Mouse (Mus musculus): ENCODE data around the gene Med12l.
"Not testable (repeated sequence)": the region's sequence is repeated elsewhere in the genome, so short reads cannot be mapped to it uniquely, and the experiment has no call there.

Med12l gene

DNA sequence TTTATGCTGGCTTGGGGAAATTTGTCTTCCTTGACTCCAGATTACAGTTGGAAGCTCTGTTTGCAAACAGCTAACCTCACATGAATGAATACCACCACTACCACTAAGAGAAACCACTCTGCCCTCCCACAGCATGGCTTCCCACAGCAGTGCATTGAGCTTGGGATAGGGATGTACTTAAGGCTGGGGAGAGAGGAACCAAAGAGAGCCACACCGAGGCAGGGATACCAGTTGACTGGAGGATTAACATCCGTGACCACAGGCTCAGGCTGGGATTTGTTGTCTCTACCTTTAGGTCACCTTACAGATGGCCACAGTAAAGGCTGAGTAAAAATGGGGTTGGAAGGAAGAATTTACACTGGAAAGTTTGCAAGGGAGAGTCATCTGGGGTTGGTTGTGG, 16.6 kb downstream of the Med12l start:
- no peak for DNase-seq (ENCODE audit: extremely low read depth, insufficient read length, low spot score)

DNA sequence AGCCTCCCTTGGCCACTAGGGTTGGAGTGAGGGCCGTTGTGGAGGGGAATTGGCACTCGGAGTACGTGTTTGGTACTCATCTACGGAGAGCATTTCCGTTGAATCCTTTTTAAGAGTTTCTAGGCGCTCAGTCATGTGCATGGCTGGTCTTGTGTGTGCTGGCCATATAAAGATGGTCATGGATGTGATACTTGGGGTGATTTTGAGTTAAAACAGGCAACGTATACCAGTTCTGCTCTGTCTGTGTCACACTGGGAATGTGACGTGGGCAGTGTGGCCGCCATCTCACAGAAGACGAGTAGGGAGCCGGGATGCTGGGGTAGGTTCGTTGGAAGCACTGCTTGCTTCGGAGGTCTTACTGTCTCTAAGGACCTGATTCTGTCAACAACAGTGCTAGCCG, 17.3 kb downstream of the Med12l start:
- no peak for DNase-seq (ENCODE audit: extremely low read depth, insufficient read length, low spot score)

DNA sequence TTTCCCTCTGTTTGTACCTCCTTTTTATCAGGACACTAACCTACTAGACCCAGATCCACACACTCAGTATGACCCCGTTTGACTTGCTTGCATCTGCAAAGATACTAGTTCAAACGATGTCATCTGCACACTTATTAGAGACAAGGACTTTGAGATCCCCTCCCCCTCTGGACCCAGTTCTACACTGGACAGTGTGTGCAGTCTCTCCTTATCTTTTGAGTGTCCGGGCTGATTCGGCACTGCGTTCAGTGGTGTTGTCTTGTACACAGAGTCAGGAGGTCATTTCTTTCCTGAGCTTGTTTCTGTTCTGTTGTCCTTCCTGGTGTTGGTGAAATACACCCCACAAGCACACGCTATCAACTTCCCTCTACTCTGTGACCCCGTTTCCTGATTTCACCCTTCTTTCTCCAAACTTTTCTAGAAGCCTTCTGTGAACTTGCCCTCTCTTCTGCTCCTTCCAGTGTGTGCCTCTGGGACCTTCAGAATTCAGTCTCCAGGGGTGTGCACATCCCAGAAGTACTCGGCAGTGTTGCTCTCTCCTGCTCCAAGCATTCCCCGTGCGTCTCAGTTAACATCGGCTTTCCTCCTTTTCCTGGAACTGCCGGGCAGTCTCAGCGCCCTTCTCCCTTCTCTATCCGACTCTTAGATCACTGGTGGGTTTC, 19.0 kb downstream of the Med12l start:
- no peak for DNase-seq (ENCODE audit: extremely low read depth, insufficient read length, low spot score)

DNA sequence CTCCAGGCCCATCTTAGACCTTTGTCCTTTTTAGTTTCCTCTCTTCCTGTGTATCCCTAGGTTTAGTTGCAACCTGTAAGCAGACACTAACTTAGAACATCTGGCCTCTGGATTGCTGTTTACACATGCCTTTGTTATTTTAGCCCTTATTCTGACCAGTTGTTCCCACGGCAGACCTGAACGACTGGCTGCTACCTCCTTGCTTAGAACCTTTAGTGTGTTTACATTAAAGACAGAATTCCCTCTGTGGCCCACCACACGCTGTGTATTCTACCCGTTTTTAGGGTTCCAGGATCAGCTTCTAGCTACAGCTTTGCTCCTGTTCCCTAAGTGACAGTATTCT, 19.5 kb downstream of the Med12l start:
- no peak for DNase-seq (ENCODE audit: extremely low read depth, insufficient read length, low spot score)

DNA sequence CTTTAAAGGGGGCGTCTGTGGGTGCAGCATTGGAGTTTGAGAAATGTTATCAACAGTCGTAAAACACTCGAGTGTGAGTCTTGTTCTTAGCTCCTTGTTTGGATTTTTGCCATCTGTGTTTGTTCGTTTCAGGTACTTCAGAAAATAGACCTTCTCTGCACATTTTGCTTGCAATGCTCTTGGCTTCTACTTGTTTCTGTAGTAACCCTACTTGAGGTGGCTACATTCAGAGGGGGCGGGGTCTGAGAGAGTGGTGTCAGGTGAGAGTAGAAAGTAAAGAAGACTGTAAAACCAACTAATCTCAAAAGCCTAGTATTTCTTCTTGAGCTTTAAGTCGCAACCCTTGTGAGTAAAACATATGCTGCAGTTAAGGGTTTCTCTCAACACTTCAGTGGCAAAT, 23.1 kb downstream of the Med12l start:
- DNase-seq (ENCODE audit: extremely low read depth, insufficient read length, low spot score), result no peak

DNA sequence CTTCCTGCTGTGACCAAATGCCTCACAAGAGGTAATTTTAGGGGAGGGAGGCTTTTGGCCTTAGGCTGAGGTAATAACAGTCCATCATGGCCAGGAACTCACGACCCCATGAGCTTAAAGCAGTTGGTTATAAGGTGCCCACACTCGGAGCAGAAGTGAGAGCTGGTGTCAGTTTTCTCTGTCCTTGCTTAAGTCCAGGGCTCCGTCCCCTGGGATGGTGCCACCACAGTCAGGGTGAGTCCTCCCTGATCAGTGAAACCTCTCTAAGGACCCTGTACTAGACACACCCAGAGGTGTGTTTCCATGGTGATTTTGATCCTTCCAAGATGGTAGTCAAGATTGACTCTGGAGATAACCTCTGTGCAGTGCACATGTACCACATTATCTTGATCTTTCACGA, 25.4 kb downstream of the Med12l start:
- no peak for DNase-seq (ENCODE audit: extremely low read depth, insufficient read length, low spot score)

DNA sequence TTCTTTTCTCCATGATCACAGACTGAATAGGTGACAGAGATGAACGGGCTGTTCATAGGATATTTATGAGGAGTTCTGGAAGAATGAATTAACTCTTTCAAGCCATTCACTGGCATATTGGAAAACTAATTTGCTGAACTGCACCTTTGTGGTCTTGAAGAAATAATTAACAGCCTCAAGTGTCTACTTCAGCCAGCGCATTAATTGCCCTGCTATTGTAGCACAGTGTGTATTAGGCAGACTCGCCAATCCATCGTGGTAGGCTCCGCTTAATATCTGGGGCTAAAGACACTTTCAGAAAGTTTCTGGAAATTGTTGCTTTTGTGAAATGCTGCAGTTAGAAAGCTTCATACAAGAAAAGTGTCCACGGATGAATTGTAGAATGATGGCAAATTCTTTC, 35.9 kb downstream of the Med12l start:
- no peak for DNase-seq (ENCODE audit: extremely low read depth, insufficient read length, low spot score)

DNA sequence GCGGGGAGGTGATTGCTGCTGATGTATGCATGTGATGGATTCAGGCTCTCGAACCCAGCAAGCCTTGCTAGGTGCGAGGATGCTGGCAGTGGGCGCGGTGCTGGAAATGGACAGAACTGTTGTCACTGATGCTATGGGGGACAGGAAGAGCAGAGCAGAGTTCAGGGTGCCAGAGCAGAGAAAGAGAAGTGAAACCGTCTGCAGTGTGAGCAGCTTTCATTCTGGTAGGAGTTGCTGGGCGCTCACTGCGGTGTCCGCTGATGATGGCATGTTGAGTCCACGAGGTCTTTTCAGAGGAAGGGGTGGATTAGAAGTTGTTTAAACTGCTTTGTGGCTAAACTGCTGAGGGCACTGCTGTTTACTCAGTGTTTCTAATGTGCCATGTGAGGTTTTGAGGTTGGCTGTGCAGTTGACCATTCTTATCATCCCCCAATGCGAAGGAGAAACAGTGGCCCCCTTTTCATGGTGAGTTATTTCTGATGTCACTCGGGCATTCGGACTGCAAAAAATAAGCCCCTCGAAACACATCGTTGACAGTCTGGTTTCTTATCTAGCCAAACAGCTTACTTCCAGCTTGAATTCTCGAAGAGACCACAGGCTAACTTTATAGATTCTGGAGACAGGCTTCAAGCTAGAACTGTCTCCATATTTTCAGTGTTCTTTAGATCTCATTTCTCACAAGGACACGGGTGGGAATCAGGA, 49.4 kb downstream of the Med12l start:
- DNase-seq (ENCODE audit: extremely low read depth, insufficient read length, low spot score), result no peak

DNA sequence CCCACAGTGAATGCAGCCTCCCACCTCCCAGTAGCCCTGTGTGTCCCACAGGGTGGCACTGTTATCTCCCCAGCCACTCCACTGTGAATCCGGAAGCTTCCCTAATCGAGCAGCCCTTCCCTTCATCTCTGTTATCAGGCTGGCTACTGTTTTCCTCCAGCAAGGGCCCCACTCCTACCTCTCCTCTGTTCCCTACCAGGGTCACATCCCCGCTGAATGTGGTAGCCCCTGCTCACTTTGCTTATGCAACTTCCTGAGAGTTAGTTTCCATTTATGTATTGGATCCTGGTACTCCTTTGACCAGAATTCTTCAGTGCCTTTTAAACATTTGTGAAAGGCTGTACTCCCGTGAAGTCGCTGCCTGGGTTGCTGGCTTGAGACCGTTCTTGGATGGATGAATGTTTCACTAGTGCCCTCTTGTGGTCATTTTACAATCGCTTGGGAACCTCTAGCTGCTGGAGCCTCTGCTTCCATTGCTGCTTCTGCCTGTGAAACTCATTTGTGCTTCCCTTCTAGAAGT, 53.5 kb downstream of the Med12l start:
- DNase-seq (ENCODE audit: extremely low read depth, insufficient read length, low spot score), result peak; percentile 21

DNA sequence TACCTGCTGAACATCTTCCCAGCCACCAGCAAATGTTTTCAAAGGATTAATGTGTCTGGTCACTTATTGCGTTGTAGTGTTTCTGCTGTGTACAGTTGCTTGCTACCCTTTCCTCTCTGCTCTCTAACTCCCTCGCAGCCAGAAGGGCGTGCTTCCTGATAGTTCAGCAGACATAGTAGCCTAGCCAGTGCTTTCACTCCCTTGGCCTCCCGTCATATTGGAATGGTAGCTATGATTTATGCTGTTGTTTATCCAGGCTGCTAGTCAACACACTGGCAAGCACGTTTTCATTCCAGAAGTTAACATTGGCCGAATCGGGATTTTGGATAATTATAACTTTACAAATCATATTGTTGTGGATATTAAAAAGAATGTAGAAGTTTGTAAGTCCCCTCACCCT, 54.5 kb downstream of the Med12l start:
- DNase-seq (ENCODE audit: extremely low read depth, insufficient read length, low spot score), result no peak

DNA sequence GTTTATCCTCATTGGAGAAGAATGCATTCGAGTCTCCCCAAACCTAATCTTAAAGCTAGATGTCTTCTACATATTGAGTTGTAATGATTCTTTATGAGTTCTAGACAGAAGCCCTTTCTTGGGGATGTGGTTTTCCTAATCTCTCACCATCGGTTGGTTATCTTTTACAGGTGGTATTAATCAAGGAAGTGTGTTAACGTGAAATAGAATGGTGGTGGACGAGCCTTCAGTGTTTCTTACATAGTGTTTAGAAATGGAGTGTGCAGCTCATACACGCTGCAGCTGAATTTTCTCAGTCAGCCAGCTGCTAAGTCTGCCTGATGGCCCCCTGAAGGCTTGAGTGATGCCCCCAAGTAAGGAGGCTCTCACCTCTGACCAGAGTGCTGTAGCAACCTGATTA, 56.5 kb downstream of the Med12l start:
- no peak for DNase-seq (ENCODE audit: extremely low read depth, insufficient read length, low spot score)

DNA sequence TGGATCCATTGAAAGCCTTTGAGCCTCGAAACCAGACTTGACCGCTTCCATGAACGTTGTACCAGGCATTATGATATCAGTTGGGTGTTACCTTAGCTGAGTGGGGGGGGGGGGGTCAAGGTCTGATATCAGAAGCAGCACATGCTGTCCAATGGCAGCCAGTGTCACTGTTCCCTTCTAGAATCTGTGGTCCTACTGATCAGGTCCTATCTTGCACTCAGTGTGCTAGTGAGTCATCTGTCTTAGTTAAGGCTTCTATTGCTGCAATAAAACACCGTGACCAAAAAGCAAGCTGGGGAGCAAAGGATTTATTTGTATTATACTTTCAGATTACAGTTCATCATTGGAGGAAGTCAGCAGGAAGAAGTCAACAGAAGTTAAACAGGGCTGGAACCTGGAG, 57.8 kb downstream of the Med12l start:
- no peak for DNase-seq (ENCODE audit: extremely low read depth, insufficient read length, low spot score)

DNA sequence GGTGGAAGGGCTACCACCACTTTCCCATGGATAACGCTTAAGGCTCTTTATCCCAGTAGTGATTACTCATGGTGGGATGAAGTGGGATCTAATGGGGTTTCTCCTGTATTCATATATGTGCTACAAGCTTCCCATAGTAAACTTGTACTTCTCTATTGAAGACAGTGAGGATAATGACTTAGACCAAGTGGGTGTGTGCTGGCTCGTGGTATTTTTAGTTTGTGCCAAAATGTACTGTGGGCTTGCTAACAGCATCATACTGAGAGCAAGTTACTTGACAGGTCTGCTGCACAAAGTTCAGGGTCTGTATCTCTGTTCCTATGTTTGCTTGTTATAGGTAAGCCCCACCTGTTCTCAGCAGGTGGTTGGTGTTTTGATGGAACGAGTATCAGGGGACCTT, 60.3 kb downstream of the Med12l start:
- no peak for DNase-seq (ENCODE audit: extremely low read depth, insufficient read length, low spot score)

DNA sequence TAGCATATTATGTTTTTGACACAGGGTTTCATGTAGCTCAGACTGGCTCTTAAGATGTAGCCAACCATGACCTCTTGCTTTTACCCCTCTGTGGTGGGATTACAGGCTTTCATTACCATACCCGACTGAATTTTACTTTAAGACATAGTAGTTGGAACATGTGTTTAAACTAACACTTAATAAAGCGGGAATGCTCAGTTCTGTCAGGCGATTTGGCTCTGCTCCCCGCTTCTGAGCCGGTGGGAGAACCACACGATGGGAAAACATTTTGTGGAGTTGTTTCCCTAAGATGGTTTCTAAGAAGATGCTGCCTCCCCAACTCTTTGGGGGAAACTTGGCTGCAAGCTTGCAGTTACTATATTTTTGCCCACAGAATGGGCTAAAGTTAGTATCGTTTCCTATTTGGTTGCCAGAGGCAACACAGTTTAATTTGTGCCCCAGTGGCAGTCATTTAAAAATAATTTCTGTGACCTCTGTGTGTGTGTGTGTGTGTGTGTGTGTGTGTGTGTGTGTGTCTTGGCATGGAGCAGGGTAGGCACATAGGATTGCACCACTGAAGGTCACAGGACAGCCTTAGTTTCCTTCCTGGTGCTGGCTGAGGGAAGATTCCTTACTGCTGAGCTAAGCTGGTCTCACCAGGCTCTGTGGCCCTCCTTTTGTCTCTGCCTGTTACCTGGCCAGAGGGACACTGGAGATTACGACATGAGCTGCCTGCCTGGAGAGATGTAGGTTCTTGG, 61.1 kb downstream of the Med12l start:
- DNase-seq (ENCODE audit: extremely low read depth, insufficient read length, low spot score), result no peak

DNA sequence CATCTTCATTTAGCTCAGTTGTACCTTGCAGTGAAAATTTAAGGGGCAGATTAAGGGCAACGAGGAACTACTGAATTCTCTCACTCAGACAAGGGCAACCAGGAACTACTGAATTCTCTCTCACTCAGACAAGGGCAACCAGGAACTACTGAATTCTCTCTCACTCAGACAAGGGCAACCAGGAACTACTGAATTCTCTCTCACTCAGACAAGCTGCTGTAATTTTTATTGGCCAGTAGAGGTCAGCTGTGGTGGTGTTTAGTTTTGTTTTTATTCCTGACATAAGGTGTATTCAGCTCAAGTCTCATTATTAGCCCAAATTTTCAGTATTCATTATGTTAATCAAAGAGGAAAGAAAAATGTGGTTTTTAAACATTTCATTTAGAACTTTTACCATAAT, 63.4 kb downstream of the Med12l start:
- not testable (repeated sequence) for DNase-seq (ENCODE audit: extremely low read depth, insufficient read length, low spot score)

DNA sequence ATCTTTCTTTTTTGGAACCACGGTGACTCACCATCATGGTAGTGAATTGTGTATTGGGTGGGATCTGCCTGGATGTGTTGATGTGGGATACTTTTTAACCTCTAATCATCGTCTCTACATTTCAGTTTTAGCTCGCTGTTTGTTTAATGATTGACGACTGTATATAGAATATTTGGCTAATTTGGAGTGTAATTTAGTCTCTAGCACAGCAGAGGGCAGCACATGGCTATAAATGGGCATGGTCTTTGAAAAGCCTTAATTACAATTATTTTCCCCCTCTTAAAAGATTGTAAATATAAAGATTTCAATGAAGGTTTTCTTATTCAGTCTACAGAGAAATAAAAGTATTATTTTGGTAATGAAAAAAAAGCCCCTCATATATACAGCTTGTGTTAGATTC, 71.7 kb downstream of the Med12l start:
- DNase-seq (ENCODE audit: extremely low read depth, insufficient read length, low spot score), result no peak

DNA sequence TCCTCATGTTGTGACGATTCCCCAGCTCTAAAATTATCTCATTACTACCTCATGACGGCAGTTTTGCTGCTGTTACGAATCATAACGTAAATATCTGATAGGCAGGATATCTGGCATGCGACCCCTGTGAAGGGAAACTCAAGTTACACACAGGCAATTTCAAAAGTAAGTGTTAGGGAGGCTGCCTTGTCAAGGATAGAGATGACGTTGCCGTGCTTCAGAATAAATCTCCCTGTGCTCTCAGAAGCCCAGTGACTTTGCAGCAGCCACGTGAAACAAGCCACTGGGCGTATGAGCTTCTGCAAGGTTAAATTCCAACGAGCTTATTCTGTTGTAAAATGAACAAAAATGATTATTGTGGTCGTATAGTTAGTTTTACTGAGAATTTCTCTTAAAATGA, 73.0 kb downstream of the Med12l start:
- DNase-seq (ENCODE audit: extremely low read depth, insufficient read length, low spot score), result no peak

DNA sequence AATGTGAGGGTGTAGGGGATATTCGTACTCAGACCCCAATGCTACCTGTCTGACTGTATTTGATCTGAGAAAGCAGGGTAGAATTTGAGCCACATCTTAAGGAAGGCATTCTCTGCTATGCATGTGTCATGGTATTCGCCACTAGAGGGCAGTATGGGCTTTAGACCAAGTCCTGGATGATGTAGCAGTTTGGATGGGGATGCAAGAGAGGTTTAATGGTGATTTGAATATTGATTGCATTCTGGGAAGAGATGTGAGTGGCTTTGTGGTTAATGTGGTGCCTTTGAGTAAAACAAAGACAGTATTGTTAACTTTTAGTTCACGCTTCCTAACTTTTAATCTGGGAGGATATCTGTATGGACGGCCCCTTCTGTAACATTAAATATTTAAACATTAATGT, 73.7 kb downstream of the Med12l start:
- DNase-seq (ENCODE audit: extremely low read depth, insufficient read length, low spot score), result no peak

DNA sequence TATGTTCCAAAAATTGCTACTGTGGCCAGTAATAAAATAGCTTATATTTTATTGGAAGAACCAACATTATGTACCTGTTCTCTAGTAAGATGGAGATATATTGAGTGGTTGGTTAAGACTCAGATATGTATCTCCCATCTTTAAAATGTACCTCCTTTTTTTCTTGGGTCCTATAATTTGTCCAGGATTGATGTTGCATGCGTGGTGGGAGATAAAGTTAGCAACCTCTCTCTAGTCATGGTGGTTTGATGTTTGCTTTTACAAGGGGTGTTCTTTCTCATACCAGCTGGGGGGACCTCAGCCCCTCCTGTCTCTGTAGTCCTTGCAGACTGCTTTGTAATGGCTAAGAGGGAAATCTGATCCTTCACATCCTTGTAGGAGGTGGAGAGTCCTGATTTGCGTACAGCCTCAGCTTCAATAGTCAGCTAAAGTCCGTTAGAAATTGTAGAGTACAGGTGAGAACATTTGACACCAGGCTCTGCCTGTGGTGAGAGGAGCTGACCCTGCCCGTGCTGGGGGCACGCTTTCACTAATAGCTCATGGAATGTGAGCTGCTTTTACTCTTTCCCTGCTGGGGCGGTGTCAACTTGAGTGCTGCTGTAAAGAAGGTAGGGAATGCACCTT, 74.8 kb downstream of the Med12l start:
- no peak for DNase-seq (ENCODE audit: extremely low read depth, insufficient read length, low spot score)

DNA sequence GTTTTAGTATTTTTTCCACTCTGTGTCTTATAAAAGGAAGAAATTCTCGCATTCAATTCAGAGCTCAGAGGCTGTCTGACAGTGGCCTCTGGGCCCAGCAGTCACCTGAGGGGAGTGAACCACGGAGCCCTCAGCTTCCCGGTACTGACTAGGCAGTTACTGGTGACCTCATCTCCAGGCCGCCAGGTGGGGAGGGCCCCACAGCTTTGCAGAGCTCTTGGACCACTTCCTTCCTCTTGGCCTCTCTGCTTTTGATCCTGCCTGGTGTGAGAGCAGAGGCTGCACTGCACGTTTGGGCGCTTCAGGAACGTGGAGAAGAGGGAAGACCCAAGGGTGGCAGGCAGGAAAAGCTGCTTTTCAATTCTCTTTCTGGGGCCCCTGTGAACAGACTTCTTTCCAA, 75.3 kb downstream of the Med12l start:
- no peak for DNase-seq (ENCODE audit: extremely low read depth, insufficient read length, low spot score)

DNA sequence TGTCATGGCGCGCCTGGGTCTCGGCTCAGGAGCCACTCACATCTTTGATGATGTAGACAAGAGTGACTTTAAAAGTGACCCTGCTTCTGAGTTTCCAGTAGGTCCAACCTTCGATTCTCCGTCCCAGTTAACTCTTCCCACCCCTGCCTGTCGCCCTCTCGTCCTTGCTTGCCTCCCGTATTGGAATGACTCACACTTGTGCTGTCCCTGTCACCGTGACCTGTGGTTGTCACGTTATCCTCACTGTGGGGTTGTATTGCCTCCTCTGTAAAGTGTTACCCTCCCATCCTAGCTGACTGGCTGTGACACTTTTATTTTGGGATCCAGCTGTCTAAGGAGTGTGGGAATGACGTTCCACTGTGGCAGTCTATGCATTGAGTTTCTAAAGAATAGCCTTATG, 87.1 kb downstream of the Med12l start:
- no peak for DNase-seq (ENCODE audit: extremely low read depth, insufficient read length, low spot score)

DNA sequence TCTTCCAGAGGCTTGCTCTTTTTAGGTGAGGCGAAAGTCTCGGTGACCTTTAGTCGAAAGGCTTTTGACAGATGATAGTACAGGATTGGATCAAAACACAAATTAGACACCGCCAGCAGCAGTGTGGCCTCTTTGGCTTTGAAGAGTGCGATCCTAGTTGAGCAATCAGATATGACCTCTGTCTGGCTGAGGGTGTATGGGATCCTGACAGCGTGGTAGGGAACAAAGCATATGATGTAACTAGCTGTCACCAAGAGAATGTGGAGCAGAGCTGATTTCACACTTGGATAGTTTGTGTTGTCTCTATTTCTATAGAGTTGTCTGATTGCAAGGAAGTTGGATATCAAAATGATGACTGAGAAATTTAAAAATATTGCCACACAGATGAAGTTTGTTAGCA, 91.8 kb downstream of the Med12l start:
- no peak for DNase-seq (ENCODE audit: extremely low read depth, insufficient read length, low spot score)

Measured in 3134 (cell line).